Mouse (Mus musculus): ENCODE measurements at regions not wholly inside any gene's neighbourhood (a gene's known extent, or its start where the extent isn't known, plus 50 kb on each side); places are given as distances from the start of the nearest gene placed in this dataset.
A peak's percentile ranks its signal among the peaks of the same experiment; 100 is the strongest.

DNA sequence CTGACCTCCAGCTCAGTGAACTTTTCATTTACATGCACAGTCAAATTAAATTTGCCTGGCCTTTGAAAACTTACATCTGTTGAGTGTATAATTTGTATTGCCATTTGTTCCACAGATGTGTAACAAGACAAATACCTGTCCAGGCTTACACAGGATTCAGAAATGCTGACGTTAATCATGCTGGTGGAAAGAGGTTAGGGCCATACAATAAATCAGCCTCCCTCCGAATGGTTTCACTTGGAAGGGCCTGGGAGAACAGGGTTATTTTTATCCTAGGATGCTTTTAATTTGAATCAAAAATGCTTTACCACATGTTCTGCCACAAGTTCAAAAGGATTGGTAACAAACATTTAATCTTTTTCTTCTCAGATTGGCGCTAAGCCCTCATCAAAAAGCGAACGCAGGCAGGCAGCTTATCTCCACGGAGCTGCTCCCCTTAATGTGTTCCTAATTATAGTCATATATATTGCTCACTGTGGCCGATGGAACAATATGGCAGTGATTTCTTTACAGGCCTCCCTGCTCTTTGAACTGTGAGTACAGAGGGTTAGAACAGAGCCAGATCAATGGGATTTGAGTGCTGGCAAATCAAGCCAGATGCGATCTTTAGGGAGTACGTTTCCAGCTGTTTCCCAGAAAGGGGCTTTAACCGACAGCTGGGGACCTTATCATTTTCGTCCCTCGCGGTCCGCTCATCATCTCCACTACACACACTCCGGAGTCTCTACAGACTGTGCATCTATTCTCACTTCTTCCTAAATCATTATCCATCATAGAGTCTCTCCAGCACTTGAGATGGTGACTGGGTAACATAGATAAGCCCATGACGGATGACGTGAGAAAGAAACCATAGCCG lies 313.9 kb downstream of the Ndfip2 start:
- no peak overlapping the region for H3K4me3 ChIP-seq (ENCODE audit: low read depth, low read length)
- H3K9ac ChIP-seq (ENCODE audit: low read length): no peak overlapping the region
- no peak for ATAC-seq (ENCODE audit: insufficient read depth, low FRiP score, low TSS enrichment)
- DNase-seq (ENCODE audit: low spot score): peak; percentile 33
- no peaks in the 10 kb centered on the region for H3K36me3 ChIP-seq (ENCODE audit: control insufficient read depth, insufficient read depth, low read length)
- H3K9me3 ChIP-seq (ENCODE audit: control insufficient read depth, low read length): no peaks in the 10 kb centered on the region
- H3K27me3 ChIP-seq (ENCODE audit: control insufficient read depth, insufficient read depth, low read length): no peaks in the 10 kb centered on the region
- H3K27ac ChIP-seq (ENCODE audit: low read depth, low read length): no peak overlapping the region
- no peak overlapping the region for H3K4me2 ChIP-seq (ENCODE audit: low read depth)
- no peaks in the 10 kb centered on the region for H3K4me1 ChIP-seq (ENCODE audit: control insufficient read depth, insufficient read depth, low read length)
- WGBS: 41% methylated on average over 18 of the region's 18 CpGs

DNA sequence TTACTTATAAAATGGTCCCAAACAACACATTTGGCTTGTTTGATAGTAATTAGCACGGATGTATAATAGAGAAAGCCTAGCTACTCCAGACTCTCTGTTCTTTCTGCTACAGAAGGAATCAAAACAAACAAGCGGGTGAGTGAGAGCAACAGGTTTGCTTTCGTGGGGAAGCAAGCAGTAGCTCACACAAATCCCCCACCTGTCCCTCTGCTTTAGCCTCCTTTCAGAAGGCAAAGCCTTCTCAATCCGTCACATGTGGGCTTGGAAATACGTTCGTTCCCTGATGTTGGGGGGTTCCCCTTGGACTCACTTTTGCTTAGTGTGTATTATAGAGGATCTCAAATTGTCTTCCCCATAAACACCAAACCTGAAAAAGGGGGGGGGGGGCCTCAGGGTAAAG lies 311.8 kb downstream of the Ndfip2 start:
- no peaks in the 10 kb centered on the region for H3K27me3 ChIP-seq (ENCODE audit: control insufficient read depth, insufficient read depth, low read length)
- DNase-seq (ENCODE audit: low spot score) (no peak), ATAC-seq (ENCODE audit: insufficient read depth, low FRiP score, low TSS enrichment) (no peak)
- H3K9me3 ChIP-seq (ENCODE audit: control insufficient read depth, low read length): no peaks in the 10 kb centered on the region
- no peak overlapping the region for H3K9ac ChIP-seq (ENCODE audit: low read length)
- no peaks in the 10 kb centered on the region for H3K36me3 ChIP-seq (ENCODE audit: control insufficient read depth, insufficient read depth, low read length)
- H3K4me2 ChIP-seq (ENCODE audit: low read depth): no peak overlapping the region
- H3K4me1 ChIP-seq (ENCODE audit: control insufficient read depth, insufficient read depth, low read length): no peaks in the 10 kb centered on the region
- H3K27ac ChIP-seq (ENCODE audit: low read depth, low read length): no peak overlapping the region
- H3K4me3 ChIP-seq (ENCODE audit: low read depth, low read length): no peak overlapping the region
- WGBS: 71% methylated on average over 6 of the region's 6 CpGs

DNA sequence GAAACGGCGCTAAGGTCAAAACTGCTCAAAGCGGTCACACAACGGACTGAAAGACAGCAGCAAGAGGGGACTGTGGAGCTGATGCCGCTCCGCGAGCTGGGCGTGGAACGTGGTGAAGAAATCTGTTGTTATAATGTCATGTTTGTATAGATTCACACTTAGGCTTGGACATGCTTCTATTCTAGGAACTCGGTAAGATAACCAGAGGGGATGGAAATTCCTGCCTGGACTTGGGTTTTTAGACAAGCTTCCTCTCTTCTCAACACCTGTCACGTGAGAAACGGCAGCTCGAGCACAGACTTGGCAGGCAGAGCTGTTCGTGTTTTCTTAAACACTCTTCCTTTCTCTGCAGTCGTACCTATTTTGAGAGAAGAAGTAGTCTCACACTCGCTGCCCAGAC lies 307.5 kb downstream of the Ndfip2 start:
- Histone ChIP-seq H3K36me3 (ENCODE audit: control insufficient read depth, insufficient read depth, low read length) (no peaks in the 10 kb centered on the region), H3K4me1 (ENCODE audit: control insufficient read depth, insufficient read depth, low read length) (no peaks in the 10 kb centered on the region), H3K4me2 (ENCODE audit: low read depth) (no peak overlapping the region), H3K4me3 (ENCODE audit: low read depth, low read length) (no peak overlapping the region), H3K27ac (ENCODE audit: low read depth, low read length) (no peak overlapping the region), H3K9ac (ENCODE audit: low read length) (no peak overlapping the region), H3K27me3 (ENCODE audit: control insufficient read depth, insufficient read depth, low read length) (no peaks in the 10 kb centered on the region), H3K9me3 (ENCODE audit: control insufficient read depth, low read length) (no peaks in the 10 kb centered on the region)
- DNase-seq (ENCODE audit: low spot score) (no peak), ATAC-seq (ENCODE audit: insufficient read depth, low FRiP score, low TSS enrichment) (no peak)
- 86% methylated on average over 16 of the region's 16 CpGs for WGBS

DNA sequence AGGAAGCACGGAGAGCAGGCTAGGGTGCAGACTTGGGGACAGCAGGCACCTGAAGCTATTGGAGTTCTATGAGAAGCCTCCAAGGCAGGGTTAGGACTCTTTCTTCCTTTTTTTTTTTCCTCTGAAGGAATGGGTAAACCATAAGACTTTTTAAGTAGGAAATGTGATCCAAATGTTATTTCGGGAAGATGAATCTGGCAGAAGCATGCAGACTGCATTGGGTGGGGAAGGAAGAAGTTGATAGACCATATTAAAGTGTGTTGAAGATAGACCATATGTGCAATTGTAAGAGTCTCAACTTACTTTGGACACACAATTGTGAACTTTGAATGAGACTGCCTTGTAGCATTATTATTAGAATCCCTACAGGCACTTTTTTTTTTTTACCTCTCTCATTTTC lies 304.5 kb downstream of the Ndfip2 start:
- Histone ChIP-seq H3K9ac (ENCODE audit: low read length) (no peak overlapping the region), H3K27ac (ENCODE audit: low read depth, low read length) (no peak overlapping the region), H3K9me3 (ENCODE audit: control insufficient read depth, low read length) (no peaks in the 10 kb centered on the region), H3K4me3 (ENCODE audit: low read depth, low read length) (no peak overlapping the region), H3K27me3 (ENCODE audit: control insufficient read depth, insufficient read depth, low read length) (no peaks in the 10 kb centered on the region), H3K4me1 (ENCODE audit: control insufficient read depth, insufficient read depth, low read length) (no peaks in the 10 kb centered on the region), H3K4me2 (ENCODE audit: low read depth) (no peak overlapping the region), H3K36me3 (ENCODE audit: control insufficient read depth, insufficient read depth, low read length) (no peaks in the 10 kb centered on the region)
- 93% methylated on average over 2 of the region's 2 CpGs for WGBS
- ATAC-seq (ENCODE audit: insufficient read depth, low FRiP score, low TSS enrichment) (no peak), DNase-seq (ENCODE audit: low spot score) (no peak)

DNA sequence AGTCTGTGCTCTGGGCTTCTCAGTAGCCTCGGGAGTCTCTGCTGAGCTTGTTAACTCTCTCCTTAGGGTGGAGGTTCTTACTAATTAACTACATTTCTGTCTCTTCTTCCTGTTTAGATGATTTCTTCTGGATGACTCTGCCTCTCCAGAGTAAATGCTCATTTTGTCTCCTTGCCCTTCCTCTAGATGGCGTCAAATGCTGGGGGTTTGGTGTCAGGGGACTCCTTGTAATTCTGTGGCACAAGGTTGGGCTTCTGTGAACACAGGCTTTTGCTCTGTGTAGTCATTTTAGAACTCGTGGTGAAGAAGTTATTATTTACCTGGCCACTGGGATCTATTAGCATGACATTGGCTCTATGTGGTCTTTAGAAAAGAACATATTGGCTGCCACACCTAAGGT lies 298.4 kb downstream of the Ndfip2 start:
- Histone ChIP-seq H3K4me2 (ENCODE audit: low read depth) (no peak overlapping the region), H3K4me1 (ENCODE audit: control insufficient read depth, insufficient read depth, low read length) (no peaks in the 10 kb centered on the region), H3K36me3 (ENCODE audit: control insufficient read depth, insufficient read depth, low read length) (no peaks in the 10 kb centered on the region), H3K9me3 (ENCODE audit: control insufficient read depth, low read length) (no peaks in the 10 kb centered on the region), H3K27me3 (ENCODE audit: control insufficient read depth, insufficient read depth, low read length) (no peaks in the 10 kb centered on the region), H3K4me3 (ENCODE audit: low read depth, low read length) (no peak overlapping the region), H3K9ac (ENCODE audit: low read length) (no peak overlapping the region), H3K27ac (ENCODE audit: low read depth, low read length) (no peak overlapping the region)
- no peak for DNase-seq (ENCODE audit: low spot score)
- 71% methylated on average over 3 of the region's 3 CpGs for WGBS
- ATAC-seq (ENCODE audit: insufficient read depth, low FRiP score, low TSS enrichment): no peak

DNA sequence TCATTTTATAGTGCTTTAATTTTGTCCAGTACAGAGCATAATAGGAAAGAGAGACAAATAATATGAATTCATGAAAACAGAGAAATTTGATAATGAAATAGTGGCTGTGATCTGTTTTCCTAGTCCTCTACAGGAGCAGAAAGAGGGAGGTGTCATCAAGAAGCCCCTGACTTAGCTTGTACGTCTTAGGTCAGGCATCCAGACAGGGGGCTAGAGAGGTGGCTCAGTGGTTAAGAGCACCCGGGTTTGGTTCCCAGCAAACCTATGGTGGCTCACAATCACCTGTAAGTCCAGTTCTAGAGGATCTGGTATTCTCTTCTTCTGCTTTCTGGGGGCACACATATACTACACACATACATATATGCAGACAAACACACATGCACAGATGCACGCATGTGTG lies 285.7 kb downstream of the Ndfip2 start:
- Histone ChIP-seq H3K4me3 (ENCODE audit: low read depth, low read length) (no peak overlapping the region), H3K27ac (ENCODE audit: low read depth, low read length) (no peak overlapping the region), H3K36me3 (ENCODE audit: control insufficient read depth, insufficient read depth, low read length) (no peaks in the 10 kb centered on the region), H3K9me3 (ENCODE audit: control insufficient read depth, low read length) (no peaks in the 10 kb centered on the region), H3K4me1 (ENCODE audit: control insufficient read depth, insufficient read depth, low read length) (no peaks in the 10 kb centered on the region), H3K4me2 (ENCODE audit: low read depth) (no peak overlapping the region), H3K9ac (ENCODE audit: low read length) (no peak overlapping the region), H3K27me3 (ENCODE audit: control insufficient read depth, insufficient read depth, low read length) (no peaks in the 10 kb centered on the region)
- ATAC-seq (ENCODE audit: insufficient read depth, low FRiP score, low TSS enrichment) (no peak), DNase-seq (ENCODE audit: low spot score) (no peak)
- WGBS: 88% methylated on average over 3 of the region's 3 CpGs

DNA sequence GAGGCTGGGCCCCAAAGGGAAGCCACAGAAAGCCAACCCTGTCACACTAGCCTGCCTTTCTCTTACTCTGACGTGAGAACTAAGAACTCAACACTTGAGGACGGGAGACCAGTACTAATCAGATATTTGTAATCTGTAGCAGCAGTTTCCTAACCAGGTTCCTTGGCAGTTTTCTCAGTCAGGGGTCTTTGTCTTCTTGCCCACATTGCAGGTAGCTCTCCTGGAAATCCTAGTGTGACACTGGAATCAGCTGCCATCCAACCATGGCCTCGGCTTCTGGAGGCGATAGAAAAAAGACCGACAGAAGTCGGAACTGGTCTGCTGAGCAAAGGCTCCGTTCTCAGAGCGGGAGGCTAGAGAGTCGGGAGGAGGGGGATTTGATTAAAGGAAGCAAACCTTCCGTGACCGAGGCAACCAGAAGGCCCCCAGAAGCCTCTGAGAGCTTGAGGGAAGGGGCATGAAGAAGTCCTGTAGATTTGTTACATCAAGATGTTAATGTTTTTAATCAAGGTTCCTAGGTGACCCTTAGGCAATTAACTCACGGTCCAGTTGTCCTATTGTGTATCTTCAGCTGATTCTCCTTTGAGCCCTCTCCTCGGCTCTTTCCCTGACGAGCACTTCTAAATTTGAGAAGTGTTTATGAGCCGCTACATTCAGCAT lies 284.2 kb downstream of the Ndfip2 start:
- Histone ChIP-seq H3K4me3 (ENCODE audit: low read depth, low read length) (no peak overlapping the region), H3K4me2 (ENCODE audit: low read depth) (peak overlapping the region; percentile 27), H3K36me3 (ENCODE audit: control insufficient read depth, insufficient read depth, low read length) (no peaks in the 10 kb centered on the region), H3K9ac (ENCODE audit: low read length) (no peak overlapping the region), H3K27ac (ENCODE audit: low read depth, low read length) (no peak overlapping the region), H3K27me3 (ENCODE audit: control insufficient read depth, insufficient read depth, low read length) (no peaks in the 10 kb centered on the region), H3K9me3 (ENCODE audit: control insufficient read depth, low read length) (no peaks in the 10 kb centered on the region), H3K4me1 (ENCODE audit: control insufficient read depth, insufficient read depth, low read length) (no peaks in the 10 kb centered on the region)
- ATAC-seq (ENCODE audit: insufficient read depth, low FRiP score, low TSS enrichment) (peak; percentile 83), DNase-seq (ENCODE audit: low spot score) (peak; percentile 54)
- WGBS: 13% methylated on average over 15 of the region's 15 CpGs

DNA sequence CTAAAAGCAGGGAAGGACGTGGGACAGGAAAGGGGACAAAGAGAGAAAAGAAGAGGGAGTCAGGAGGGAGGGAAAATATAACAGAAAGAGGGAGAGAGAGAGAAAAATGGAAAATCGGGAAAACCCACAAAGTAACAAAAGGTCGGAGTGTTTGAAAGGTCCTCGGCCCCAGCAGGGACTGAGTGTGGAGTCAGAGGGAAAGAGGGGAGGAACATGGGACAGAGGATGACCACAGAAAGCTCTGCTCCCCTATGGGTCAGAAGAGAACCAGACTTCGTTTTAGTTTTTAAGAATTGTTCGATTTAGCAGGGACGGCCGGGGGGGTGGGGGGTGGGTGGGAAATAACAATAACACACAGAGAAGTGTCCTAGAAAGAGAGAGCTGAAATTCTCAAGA lies 283.7 kb downstream of the Ndfip2 start:
- H3K9me3 ChIP-seq (ENCODE audit: control insufficient read depth, low read length): no peaks in the 10 kb centered on the region
- H3K9ac ChIP-seq (ENCODE audit: low read length): no peak overlapping the region
- no peaks in the 10 kb centered on the region for H3K36me3 ChIP-seq (ENCODE audit: control insufficient read depth, insufficient read depth, low read length)
- H3K4me1 ChIP-seq (ENCODE audit: control insufficient read depth, insufficient read depth, low read length): no peaks in the 10 kb centered on the region
- ATAC-seq (ENCODE audit: insufficient read depth, low FRiP score, low TSS enrichment): 0 out of 2 replicates have a peak, but pooled peaks have one; percentile 42
- H3K27ac ChIP-seq (ENCODE audit: low read depth, low read length): no peak overlapping the region
- H3K4me3 ChIP-seq (ENCODE audit: low read depth, low read length): no peak overlapping the region
- H3K27me3 ChIP-seq (ENCODE audit: control insufficient read depth, insufficient read depth, low read length): no peaks in the 10 kb centered on the region
- DNase-seq (ENCODE audit: low spot score): no peak
- no peak overlapping the region; the same call in 1 of the 2 replicates for H3K4me2 ChIP-seq (ENCODE audit: low read depth)
- 72% methylated on average over 8 of the region's 8 CpGs for WGBS
